Comparison of ENCODE assay signal across 1 mouse cellular context in genomic region chr2:18671041-18671440, GRCm38 (mm10).
TF ChIP-seq lines count a peak whose summit lies in the region.

No protein-coding gene starts in this region.

TF ChIP-seq in MEL, 35 proteins besides CTCF, POLR2A, EP300 and RAD21:
- TF ChIP-seq SIN3A (IDR thresholded peaks at IDR 0.05; ENCODE audit: low read length) (0 out of 2 replicates have a peak, but pooled peaks have one; percentile 24), ZNF384 (IDR thresholded peaks at IDR 0.05; ENCODE audit: low read depth, low read length) (0 out of 2 replicates have a peak, but pooled peaks have one; percentile 16), USF2 (IDR thresholded peaks at IDR 0.05; ENCODE audit: borderline replicate concordance in 1 of 2, insufficient read depth in 1 of 2, low read depth in 1 of 2, low read length in 2 of 2) (no peak)
